Mouse (Mus musculus) ovary, adult 18-20 months (tissue): ENCODE data around the gene Med12l.

Source experiments
- DNase-seq: peaks from one replicate; pipeline ENCODE4 v3.0.0; 2022; ENCODE audit warnings: low spot score, mixed read lengths

Gene Med12l

GRCm38 (mm10) chr3:59248031-59248430 lies 242.4 kb downstream of the Med12l start:
- DNase-seq, result no peak

- DNase-seq, result no peak
Observed at GRCm38 (mm10) chr3:59250454-59250853, 244.8 kb downstream of the Med12l start.

GRCm38 (mm10) chr3:59257740-59258664 lies 252.4 kb downstream of the Med12l start:
- DNase-seq, result no peak

- DNase-seq, result no peak
Observed at GRCm38 (mm10) chr3:59260745-59261144, 255.1 kb downstream of the Med12l start.

GRCm38 (mm10) chr3:59261709-59262472 lies 256.3 kb downstream of the Med12l start:
- DNase-seq, result no peak

GRCm38 (mm10) chr3:59262704-59263103 lies 257.1 kb downstream of the Med12l start, which contains the start of gene P2ry12:
Gene P2ry12 (minus strand): TSS chr3:59262871.
- DNase-seq, result no peak

GRCm38 (mm10) chr3:59263417-59263816 lies 257.8 kb downstream of the Med12l start:
- no peak for DNase-seq

GRCm38 (mm10) chr3:59263988-59264387 lies 258.4 kb downstream of the Med12l start:
- DNase-seq, result no peak

- DNase-seq, result no peak
Observed at GRCm38 (mm10) chr3:59270811-59271210, 265.2 kb downstream of the Med12l start.

GRCm38 (mm10) chr3:59277502-59278253 lies 272.1 kb downstream of the Med12l start:
- no peak for DNase-seq

GRCm38 (mm10) chr3:59278254-59278533 lies 272.6 kb downstream of the Med12l start:
- DNase-seq, result no peak

- no peak for DNase-seq
Observed at GRCm38 (mm10) chr3:59278620-59279019, 273.0 kb downstream of the Med12l start.

- no peak for DNase-seq
Observed at GRCm38 (mm10) chr3:59290551-59290950, 284.9 kb downstream of the Med12l start.

GRCm38 (mm10) chr3:59293437-59294199 lies 288.0 kb downstream of the Med12l start:
- DNase-seq, result no peak

- no peak for DNase-seq
Observed at GRCm38 (mm10) chr3:59295699-59296562, 290.3 kb downstream of the Med12l start.

- DNase-seq, result no peak
Observed at GRCm38 (mm10) chr3:59296563-59297130, 291.0 kb downstream of the Med12l start.

GRCm38 (mm10) chr3:59297653-59298052 lies 292.0 kb downstream of the Med12l start:
- DNase-seq, result no peak

GRCm38 (mm10) chr3:59304944-59305343 lies 299.3 kb downstream of the Med12l start:
- no peak for DNase-seq

- DNase-seq, result no peak
Observed at GRCm38 (mm10) chr3:59305518-59305917, 299.9 kb downstream of the Med12l start.

- no peak for DNase-seq
Observed at GRCm38 (mm10) chr3:59312610-59313009, 307.0 kb downstream of the Med12l start.
